Mouse (Mus musculus) right cerebral cortex, postnatal 10 days (tissue): Measurements from ENCODE around the gene Eps8l1.

Source experiments
- DNase-seq, 2 experiments: peaks; one replicate each; pipeline ENCODE4 v3.0.0; 2021; ENCODE audit warnings: low spot score in 2 of 2

Eps8l1 gene

DNA sequence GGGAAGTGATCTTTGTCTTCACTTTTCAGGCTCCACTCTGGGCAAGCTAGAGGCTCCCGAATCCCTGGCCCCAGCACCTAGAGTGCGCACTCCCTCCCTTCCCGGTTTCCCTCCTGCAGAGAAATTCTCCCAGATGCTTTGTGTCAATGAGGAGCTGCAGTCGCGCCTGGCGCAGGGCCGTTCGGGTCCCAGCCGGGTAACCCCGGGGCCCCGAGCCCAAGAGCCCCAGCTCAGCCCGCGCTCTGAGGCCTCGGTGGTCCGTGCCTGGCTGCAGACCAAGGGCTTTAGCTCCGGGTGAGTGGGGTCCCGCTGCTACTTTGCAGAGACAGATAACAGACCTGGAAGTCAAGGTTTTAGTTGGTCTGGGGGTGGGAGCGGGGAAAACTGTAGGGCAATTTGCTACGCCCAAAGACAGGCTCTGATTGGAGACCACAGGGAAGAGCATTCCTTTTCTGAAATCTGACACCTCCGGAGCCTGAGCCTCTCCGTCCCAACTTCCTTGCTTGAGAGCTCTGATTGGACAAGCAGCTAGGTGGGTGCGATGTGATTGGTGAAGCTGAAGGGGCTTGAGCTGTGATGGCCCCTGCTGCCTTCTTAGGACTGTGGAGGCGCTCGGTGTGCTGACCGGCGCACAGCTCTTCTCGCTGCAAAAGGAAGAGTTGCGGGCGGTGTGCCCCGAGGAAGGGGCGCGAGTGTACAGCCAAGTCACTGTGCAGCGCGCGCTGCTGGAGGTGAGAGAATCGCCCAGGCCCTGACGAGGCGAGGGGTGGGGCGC, 17.7 kb downstream of the Eps8l1 start:
- DNase-seq, result peak; percentile 81 to 87

DNA sequence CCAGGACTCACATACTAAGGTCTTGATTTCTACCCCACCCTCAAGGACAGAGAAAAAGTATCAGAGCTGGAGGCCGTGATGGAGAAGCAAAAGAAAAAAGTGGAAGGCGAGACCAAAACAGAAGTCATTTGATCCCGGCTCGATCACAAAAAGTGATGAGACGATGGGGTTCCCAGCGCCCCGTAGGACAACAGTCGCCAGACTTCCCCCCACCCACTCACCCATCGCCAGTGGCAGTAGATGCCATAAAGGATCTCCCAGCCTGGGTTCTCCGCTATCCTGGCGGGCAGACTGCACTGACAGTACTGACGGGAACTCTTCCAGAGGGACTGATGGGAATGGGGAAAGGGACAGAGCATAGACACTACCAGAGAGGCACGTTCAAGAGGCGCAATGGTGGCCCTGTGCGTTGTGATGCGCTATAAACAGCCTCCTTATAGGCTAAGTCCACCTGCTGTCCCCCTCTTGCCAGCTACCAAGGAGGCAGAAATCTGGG, 18.4 kb downstream of the Eps8l1 start:
- no peak for DNase-seq

DNA sequence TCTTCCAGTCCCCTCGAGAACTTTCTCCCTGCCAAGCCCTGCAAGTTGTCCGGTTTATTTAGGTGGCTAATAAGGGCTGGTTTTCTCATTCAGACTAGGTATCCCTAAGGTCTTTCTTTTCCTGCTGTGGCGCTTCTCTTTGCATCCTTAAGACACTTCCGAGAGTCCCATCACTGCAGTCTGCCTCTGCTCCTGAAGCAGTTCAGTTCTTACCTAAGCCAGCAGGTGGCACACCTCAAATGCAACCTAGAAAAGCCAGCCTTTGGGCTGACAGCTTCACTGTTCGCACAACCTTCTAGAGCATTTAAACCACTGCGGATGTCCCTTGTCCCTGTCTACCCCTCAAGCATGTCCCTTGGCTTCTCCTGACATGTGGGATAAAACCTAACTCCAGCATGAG, 19.2 kb downstream of the Eps8l1 start:
- DNase-seq, result peak in 1 of 2 experiments; percentile 68

DNA sequence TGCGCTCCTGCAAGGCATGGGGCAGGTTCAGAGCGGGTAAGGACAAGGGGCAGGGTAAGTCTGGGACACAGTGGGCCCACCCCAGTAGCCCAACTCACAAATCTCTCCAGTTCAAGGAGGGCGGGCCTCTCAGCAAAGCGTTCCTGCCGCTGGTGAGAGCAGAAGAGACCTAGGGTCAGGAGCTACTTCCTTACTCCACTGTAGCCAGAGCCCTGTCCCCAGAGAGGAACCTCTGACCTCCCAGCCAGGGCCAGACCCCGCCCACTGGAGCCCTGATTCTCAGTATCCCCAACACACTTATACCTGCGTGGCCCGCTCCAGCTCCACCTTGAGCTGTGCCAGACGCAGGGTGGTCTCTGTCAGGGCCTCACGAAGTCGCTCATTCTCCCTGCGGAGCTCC, 21.8 kb downstream of the Eps8l1 start:
- no peak for DNase-seq

DNA sequence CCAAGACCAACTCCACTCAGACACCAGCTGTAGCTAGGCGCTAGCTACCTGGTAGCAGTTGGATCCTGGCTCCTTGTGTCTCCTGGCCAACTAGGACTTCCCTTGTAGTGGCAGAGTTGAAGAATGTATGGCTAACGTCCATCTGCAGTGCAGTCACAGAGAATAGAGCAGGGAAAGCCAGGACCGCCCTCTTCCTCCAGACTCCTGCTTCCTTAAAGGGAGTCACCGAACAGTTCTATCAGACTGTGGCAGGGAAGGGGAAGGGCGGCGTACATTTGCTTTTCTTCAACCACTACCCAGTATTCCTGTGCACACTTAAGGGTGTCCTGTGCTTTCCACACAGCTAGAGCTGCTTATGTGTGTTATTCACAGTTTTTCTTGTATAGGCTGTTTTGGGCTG, 30.8 kb downstream of the Eps8l1 start:
- DNase-seq, result no peak

DNA sequence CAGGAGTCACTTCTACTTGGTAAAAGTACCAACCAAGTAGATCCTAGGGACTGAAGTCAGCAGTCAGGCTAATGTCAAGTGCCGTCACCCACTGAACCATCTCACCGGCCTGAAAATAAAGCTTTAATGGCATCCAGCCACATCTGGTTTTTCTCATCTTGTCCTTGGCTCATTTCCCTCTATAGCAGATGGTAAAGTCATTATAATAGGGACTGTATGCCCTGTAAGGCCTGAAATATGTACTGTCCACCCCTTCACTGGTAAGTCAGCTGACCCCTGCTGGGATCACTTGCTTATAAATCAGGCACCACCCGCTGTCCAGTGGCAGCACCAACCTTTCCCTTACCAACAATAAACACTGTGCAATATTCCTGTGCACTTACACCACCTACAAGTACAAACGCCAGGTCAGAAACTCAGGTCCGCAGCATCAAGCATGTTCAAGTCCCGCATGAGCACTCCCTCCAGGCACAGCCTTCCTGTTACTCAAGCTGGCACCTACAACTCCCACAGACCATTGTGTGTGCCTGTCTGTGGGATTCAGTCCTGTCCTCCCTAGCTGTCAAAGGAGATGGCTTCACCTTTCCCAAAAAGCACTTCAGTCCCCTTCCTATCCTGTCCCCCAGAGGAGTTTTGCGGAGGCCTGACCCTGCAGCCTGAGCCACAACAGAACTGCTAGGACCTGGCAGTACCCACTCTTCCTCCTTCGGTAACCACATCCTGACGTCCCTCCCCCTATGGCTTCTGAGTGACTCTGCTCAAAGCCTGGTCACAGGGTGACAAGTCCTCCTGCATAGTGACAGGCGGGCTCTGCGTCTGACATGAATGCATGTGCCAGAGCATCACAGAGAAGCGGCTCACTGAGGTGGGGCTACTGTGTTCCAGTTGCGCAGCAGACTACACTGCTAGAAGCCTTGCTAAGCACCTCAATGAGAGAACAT, 32.1 kb downstream of the Eps8l1 start:
- no peak for DNase-seq

DNA sequence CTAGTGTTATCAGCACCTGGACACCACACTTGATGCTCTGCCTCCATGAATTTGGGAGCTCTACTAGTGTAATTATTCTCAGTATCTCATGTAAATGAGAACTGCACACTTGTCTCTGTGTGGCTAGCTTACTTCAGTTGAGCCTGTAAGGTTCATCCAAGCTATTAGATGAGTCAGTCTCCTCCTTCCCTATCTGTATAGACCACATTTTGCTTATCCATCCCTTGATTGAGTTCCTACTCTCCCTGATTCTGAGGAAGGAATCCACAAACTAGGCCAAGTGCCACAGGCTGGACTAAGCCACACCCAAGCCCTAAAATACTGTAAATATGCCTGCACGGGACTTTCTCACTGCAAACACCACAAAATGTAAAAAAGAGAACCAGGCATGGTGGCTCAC, 33.5 kb downstream of the Eps8l1 start:
- DNase-seq, result no peak

DNA sequence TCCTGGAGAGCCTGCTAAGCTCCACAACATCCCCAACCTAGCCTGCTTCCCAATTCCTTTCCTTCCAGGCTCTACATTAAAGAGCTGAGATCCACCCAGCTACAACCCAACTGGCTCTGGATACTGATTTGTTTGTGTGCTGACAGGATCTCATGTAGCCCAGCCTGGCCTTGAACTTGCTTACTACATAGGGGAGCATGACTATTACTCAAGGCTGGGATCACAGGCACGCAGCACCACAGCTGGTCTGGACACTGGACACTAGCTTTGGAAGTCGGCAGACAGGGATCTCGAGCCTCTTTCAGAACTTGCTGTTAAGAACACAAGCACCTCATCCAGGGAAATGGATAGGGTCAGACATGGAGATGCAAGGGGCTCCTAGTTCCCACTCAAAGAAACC, 36.0 kb downstream of the Eps8l1 start:
- DNase-seq, result no peak

DNA sequence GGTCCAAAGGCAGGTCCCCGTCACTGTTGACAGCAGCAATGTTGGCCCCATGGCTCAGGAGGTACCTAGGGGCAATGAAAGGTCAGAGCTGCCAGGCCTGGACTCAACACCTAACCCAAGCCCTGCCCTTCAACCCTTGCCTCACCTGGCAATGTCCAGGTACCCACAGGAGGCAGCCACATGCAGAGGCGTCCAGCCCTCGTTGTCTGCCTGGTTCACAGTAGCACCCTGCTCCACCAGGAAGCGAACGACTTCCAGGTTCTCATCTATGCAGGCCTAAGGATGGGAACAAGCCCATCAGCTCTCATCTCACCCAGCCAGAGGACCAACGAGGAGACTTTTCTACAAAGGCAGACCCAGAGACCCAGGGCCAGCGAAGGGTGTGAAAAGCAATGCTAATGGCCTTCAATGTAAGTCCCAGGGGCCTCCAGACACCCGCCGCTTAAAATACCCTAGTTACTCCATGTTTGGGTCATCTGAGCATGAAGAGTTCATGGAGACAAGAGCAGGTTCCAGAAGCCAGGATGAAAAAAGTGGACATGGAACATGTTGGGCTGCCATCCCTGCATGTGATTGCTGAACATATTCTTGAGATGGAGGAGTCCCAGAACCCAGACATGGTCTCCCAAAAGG, 36.9 kb downstream of the Eps8l1 start:
- DNase-seq, result no peak

DNA sequence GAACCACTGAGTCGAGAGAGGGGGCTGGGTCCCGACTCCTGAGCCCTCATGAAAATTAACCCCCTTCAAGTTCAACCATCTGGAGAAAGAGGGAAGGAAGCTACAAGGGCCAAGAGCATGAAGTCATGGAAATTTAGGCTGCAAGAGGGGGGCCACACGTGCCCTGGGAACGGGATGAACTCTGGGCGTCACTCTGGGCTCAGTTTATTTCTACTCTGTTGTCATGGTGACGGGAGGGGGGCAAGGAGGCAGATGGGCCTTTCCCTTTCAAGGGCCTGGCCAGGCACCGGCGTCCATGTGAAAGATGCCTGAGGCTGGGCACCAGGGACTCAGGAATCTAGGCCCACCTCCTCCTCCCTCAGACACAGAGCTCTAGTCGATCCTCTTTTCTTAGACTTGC, 37.8 kb downstream of the Eps8l1 start:
- DNase-seq, result peak in 1 of 2 experiments; percentile 67

DNA sequence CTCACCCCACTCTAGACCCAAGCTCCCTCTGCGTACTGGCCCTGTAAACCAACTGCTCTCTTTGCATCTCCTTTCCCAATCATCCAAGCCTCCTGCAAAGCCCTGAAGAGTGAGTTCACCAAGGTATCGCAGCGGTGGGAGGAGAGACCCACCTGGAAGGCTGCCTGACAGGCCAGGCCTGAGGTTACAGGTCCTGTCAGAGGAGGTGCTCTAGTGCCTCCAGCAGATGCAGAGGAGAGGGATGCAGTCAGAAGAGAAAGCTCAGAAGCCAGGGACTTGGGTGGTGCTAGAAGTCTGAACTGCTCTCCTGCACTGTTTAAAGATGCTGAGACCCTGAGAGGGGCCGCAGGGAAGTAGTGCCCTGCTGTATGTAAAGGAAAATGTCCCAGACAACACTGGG, 38.6 kb downstream of the Eps8l1 start:
- DNase-seq, result no peak

DNA sequence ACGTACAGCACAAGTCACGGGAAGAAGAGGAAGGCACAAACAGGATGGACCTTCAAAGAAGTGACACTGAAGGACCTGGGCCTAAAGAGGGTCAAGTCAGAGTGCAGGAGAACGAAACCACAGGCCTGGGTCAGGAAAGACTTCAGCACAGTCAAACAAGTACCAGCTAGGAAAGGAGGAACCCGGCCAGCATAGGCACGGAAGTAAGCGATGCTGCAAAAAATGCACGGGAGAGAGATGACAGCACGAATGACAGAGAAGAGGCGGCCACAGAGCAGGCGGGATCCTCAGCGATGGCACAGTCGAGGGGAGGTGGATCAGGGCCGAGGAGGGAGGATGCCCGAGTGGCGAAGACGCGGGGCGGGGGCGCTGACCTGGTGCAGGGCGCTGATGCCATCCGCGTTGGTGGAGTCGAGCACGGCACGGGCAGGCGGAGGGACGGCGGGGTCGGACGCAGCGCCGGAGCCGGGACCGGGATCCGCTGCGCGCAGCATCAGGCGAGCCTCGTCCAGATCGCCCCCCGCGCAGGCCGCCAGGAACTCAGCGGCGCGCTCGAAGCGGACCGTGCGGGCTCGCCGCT, 40.5 kb downstream of the Eps8l1 start:
- peak; percentile 66 to 68 for DNase-seq

DNA sequence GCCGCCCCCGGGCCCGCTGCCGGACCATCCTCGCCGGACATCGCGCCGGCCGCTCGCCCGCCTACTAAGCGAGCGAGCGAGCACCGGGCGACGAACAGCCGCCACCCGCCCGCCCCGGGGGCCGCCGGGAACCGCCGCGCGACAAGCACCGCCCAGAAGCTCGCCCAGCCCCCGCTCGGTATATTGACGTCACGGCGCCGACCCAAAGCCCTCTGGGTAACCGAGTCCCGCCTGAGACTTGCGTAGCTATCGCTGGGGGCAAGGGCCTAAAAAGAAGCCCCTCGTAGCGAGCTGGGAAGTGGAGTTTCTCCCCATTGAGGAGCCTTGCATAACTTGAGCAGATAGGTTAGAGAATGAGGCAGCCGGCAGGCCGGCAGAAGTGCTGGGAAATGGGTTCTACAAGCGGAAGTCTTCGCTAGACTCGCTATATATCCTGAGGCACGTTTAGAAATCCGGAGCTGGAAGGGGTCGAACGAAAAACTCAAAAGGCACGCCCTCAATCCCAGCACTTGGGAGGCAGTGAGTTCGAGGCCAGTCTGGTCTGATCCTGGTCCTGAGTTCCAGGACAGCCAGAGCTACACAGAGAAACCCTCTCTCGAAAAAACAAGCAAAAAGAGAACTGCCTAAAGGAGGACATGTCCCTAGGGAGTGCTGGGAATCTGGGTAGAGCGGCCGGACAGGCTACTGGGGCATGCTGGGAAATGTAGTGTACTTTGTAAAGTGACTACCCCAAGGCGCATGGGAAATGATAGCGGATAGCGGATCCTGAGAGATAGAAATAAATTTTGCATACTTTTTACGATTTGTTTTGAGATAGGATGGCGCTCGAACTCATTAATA, 41.3 kb downstream of the Eps8l1 start, which contains the start of gene Ppp1r12c:
Gene Ppp1r12c (minus strand): TSS at position 123 of the 840 bp plus-strand sequence.
- peak; percentile 96 to 97 for DNase-seq

DNA sequence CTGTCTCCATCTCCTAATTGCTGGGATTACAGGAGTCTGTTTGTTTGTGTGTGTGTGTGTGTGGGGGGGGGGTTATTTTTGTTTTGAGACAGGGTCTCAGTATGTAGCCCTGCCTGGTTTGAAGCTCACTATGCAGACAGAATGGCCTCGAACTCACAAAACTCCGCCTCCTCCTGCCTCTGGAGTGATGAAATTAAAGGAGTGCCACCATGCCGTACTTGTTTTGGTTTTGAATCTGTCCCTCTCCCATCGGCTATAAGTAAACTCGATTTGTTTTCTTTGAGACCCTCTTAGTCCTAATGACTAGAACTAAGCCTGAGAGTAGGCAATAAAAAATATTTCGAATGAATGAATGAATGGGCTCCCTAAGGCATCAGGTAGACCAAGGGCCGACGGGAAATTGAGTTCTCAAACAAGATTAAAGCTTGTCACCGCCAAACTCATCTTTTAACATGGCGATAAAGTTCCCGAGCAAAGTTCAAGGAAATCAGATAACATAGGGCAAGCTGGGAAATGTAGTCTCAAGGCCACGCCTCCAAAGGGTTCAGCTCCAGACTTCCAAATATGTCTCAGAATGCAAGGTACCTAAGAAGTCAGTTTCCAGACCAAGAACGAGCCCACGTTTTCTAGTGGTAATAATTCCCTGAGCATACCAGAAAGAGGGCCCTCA, 42.1 kb downstream of the Eps8l1 start:
- DNase-seq, result peak in 1 of 2 experiments; percentile 70

DNA sequence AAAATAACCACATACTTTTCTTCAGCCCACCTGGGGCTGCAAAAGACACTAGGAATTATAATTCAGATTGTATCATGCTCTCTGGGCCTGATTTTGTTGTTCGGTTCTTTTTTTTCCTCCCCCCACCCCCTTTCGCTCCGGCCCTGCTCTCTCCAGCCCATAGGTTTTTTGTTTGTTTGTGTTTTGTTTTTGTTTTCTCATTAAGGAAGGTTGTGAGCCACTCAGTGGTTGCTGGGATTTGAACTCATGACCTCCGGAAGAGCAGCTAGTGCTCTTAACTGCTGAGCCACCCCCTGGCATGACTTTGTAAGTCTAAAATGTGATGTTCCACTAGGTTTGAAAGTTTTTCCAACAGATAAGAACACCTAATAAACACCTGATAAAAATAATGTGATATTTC, 42.6 kb downstream of the Eps8l1 start:
- no peak for DNase-seq

DNA sequence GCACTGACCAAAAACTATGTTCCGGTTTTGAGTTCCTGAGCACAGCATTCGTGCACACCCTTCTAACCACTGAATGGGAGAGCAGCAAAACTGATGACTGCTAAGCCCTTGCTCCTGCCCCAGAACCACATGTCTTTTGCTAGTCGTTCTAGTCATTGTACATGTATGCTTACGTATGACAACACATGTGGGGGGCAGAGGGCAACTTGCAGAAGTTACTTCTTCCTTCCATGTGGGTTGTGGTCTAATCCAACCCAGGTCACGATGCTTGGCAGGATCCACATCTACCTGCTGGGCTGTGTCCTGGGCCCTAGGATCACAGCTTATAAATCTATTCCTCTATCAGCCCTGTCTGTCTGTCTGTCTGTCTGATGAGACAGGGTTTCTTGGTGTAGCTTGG, 43.4 kb downstream of the Eps8l1 start:
- no peak for DNase-seq

DNA sequence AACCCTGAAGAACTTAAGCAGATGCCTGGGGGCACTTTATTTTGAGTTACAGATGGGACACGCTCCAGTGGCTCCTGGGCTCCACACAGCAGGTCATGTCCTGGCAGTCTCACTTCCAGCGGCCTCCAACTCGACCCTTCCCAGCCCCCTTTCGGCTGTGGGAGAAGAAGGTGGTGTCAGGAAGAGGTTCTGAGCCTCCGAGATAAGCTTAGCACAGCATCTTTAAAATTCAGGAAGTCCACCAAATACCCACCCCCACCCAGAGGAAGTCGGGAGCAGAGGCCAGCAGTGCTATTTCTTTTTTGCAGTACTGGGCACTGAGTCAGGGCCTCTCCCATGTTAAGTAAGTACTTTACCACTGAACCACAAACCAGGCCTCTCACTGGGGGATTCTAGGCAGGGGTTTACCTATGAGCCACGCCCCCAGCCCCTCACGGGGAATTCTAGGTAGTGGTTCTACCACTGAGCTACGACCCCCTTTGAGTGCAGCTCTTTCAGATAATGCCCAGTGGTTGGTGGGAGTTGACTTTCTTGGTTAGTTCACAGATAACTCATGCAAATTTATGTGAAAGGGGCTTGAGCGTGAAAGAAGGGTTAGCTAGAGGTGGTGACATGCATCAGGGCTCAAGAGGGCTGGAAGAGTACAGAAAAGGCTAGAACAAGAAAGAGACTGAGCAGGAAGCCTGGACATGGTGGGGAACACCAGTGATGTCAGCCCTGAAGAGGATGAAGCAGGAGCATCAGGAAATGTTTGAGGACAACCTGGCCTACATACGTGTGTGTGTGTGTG, 44.4 kb downstream of the Eps8l1 start:
- no peak for DNase-seq

DNA sequence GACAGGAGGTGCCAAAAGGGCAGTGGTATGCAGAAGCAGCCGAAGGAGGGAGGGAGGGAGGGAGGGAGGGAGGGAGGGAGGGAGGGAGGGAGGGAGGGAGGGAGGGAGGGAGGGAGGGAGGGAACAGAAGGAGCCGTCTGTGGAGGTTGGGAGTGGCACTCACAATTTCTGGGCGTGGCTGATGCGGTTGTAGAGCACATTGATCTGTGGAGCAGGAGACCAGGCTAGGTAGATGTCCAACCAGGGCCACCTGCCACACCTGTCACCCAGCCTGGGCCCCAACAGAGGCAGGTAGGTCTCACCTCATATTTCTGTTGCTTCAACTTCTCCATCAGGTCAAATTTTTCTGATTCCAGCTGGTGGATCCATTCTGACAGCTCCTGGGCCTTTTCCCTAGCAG, 46.7 kb downstream of the Eps8l1 start:
- no peak for DNase-seq

DNA sequence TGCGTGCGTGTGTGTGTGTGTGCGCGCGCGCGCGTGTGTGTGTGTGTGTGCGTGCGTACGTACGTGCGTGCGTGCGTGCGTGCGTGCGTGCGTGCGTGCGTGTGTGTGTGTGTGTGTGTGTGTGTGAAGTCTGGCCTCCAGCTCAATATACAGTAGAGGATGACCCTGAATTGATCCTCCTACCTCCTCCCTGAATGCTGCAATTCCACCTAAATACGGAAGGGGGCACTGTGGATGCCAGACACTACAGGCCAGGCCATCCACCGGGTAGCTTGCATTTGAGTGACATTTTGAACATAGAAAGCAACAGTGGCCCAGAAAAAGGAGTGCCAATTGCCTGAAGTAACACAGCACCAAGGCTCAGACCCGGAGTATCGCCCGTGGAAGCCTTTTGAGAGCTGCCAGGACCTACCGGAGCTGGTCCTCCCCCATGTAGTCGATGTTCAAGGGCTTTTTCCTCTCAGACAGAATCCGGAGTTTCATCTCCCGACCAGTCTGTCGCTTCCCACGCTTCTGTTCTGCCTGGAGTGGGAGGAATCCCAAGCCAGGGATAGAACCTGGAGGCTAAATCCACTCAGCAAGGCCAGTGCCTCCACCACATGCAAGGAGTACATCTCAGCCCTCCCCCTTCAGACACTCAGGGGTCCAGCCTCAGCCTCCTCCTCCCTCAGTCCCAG, 47.7 kb downstream of the Eps8l1 start:
- peak in 1 of 2 experiments; percentile 60 for DNase-seq
